Mouse (Mus musculus) CH12.LX (cell line): Measurements from ENCODE around the gene March4. TPM values are rescaled to one million over a fixed set of nuclear protein-coding genes. Genes with fewer than 3 reads are reported as not detected.

ENCODE experiments used
- DNase-seq: peaks from one replicate; pipeline ENCODE4 v3.0.0-alpha.2; 2013; ENCODE audit errors: extremely low read depth
- H3K27ac ChIP-seq: 2 replicates; pipeline ENCODE4 v1.5.1; 2012; ENCODE audit warnings: low read depth, mild to moderate bottlenecking, control low read depth, moderate library complexity; ENCODE audit not compliant: insufficient read depth
- H3K27me3 ChIP-seq: replicated peaks from 2 replicates; pipeline ENCODE3; 2012; ENCODE audit warnings: inconsistent platforms
- H3K36me3 ChIP-seq, 2 experiments: replicated peaks in 1 of 2; 2 replicates each; pipeline versions ENCODE3 to v1.6.1; 2012; ENCODE audit warnings: inconsistent platforms in 1 of 2, low read length in 1 of 2, mild to moderate bottlenecking in 1 of 2, mixed read lengths in 1 of 2, moderate library complexity in 1 of 2; ENCODE audit not compliant: control insufficient read depth in 1 of 2, insufficient read depth in 1 of 2
- H3K4me1 ChIP-seq, 2 experiments: 2 replicates each; pipeline ENCODE4 v1.6.1; 2012; ENCODE audit warnings: inconsistent platforms in 1 of 2, moderate library complexity in 1 of 2; ENCODE audit not compliant: insufficient read depth in 2 of 2, control insufficient read depth in 1 of 2
- H3K4me2 ChIP-seq: 2 replicates; pipeline ENCODE4 v1.6.1; 2012; ENCODE audit warnings: low read depth, mild to moderate bottlenecking, control low read depth; ENCODE audit not compliant: poor library complexity, insufficient read depth, severe bottlenecking
- H3K4me3 ChIP-seq, 3 experiments: fragments of 150-350 bp in 1 of 3; sonication (generic) in 1 of 3; replicated peaks in 1 of 3; 2 replicates each; pipeline versions ENCODE3 to v1.5.1; 2011 to 2012; ENCODE audit warnings: low read depth in 2 of 3, low read length in 2 of 3, mild to moderate bottlenecking in 2 of 3, moderate library complexity in 2 of 3, control low read depth in 1 of 3, improper control_type of control experiment in 1 of 3, inconsistent platforms in 1 of 3, mixed read lengths in 1 of 3; ENCODE audit not compliant: poor library complexity in 1 of 3
- H3K79me2 ChIP-seq: replicated peaks from 2 replicates; pipeline ENCODE4 v1.6.1; 2012; ENCODE audit warnings: mild to moderate bottlenecking, moderate library complexity; ENCODE audit not compliant: control insufficient read depth, poor library complexity, insufficient read depth, severe bottlenecking; ENCODE audit errors: extremely low read depth
- H3K9ac ChIP-seq: 2 replicates; pipeline ENCODE4 v1.6.1; 2012; ENCODE audit warnings: low read depth, mild to moderate bottlenecking, control low read depth, moderate library complexity; ENCODE audit not compliant: insufficient read depth
- H3K9me3 ChIP-seq: replicated peaks from 2 replicates; pipeline ENCODE3; 2012; ENCODE audit warnings: low read length, inconsistent platforms, mixed read lengths
- ELF1 ChIP-seq: IDR thresholded peaks from 2 replicates; pipeline ENCODE4 v1.6.1; 2014; ENCODE audit warnings: low read depth, mild to moderate bottlenecking, inconsistent platforms, low read length, improper control_type of control experiment
- ETS1 ChIP-seq: conservative IDR thresholded peaks from 2 replicates; pipeline ENCODE4 v1.6.1; 2012; ENCODE audit warnings: low read depth, mild to moderate bottlenecking, inconsistent platforms, low read length, improper control_type of control experiment, moderate library complexity
- JUND ChIP-seq: conservative IDR thresholded peaks from 2 replicates; pipeline ENCODE4 v1.6.1; 2011; ENCODE audit warnings: low read depth, low read length, improper control_type of control experiment
- MAX ChIP-seq: IDR thresholded peaks from 2 replicates; pipeline ENCODE4 v1.6.1; 2011; ENCODE audit warnings: low read length, improper control_type of control experiment
- MEF2A ChIP-seq: IDR thresholded peaks from 2 replicates; pipeline ENCODE4 v1.6.1; 2014; ENCODE audit warnings: low read depth, mild to moderate bottlenecking, inconsistent platforms, low read length, improper control_type of control experiment, borderline replicate concordance
- MYC ChIP-seq: IDR thresholded peaks from 2 replicates; pipeline ENCODE4 v1.6.1; 2011; ENCODE audit warnings: low read depth, mild to moderate bottlenecking, improper control_type of control experiment, low read length
- NRF1 ChIP-seq: IDR thresholded peaks from 2 replicates; pipeline ENCODE4 v1.6.1; 2014; ENCODE audit warnings: low read depth, mild to moderate bottlenecking, inconsistent platforms, low read length, improper control_type of control experiment, moderate library complexity
- POLR2A ChIP-seq: IDR thresholded peaks from 2 replicates; pipeline ENCODE4 v1.6.1; 2011; ENCODE audit warnings: low read depth, mild to moderate bottlenecking, improper control_type of control experiment, low read length
- POLR2AphosphoS2 ChIP-seq: IDR thresholded peaks from 2 replicates; pipeline ENCODE4 v1.6.1; 2011; ENCODE audit warnings: low read depth, low read length, improper control_type of control experiment
- RCOR1 ChIP-seq: conservative IDR thresholded peaks from 2 replicates; pipeline ENCODE4 v1.6.1; 2012; ENCODE audit warnings: low read depth, mild to moderate bottlenecking, inconsistent platforms, low read length, improper control_type of control experiment
- TBP ChIP-seq: conservative IDR thresholded peaks from 2 replicates; pipeline ENCODE4 v1.6.1; 2011; ENCODE audit warnings: low read depth, low read length, improper control_type of control experiment
- USF1 ChIP-seq: IDR thresholded peaks from 2 replicates; pipeline ENCODE4 v1.6.1; 2014; ENCODE audit warnings: low read depth, mild to moderate bottlenecking, inconsistent platforms, low read length, improper control_type of control experiment
- USF2 ChIP-seq: conservative IDR thresholded peaks from 2 replicates; pipeline ENCODE4 v1.6.1; 2011; ENCODE audit warnings: low read depth, low read length, improper control_type of control experiment
- ZKSCAN1 ChIP-seq: IDR thresholded peaks from 2 replicates; pipeline ENCODE4 v1.6.1; 2012; ENCODE audit warnings: low read depth, inconsistent platforms, low read length, improper control_type of control experiment, borderline replicate concordance
- dilution Hi-C: fragments of 300-500 bp; cut with MboI; formaldehyde crosslinking; loops from 2 replicates; pipeline ENCODE4 v1.14.3; 2020; ENCODE audit warnings: low sequenced_read_pairs; ENCODE audit not compliant: extremely low pct_unique_long_range_greater_than_20kb, extremely low pct_ligation_motif_present
- in situ Hi-C: fragments of 300-500 bp; cut with MboI; formaldehyde crosslinking; loops from 3 replicates; pipeline ENCODE4 v1.14.3; 2019; ENCODE audit warnings: low sequenced_read_pairs, low pct_ligation_motif_present, low pct_unique_long_range_greater_than_20kb, mixed read lengths
- polyA plus RNA-seq: library from polyadenylated mRNA; unstranded; fragments of >175 nt; gene quantifications from 2 replicates; pipeline ENCODE4 v1.2.1, GENCODE M21; 2012; ENCODE audit warnings: low read depth; ENCODE audit not compliant: insufficient read length
- total RNA-seq, 2 experiments: library from RNA; depleted of rRNA; stranded (reverse); fragments of 300-350 nt in 1 of 2; fragments of >200 nt in 1 of 2; gene quantifications; 2 replicates each; pipeline ENCODE4 v1.2.3; 2012 to 2014

Gene March4
- total and polyA plus RNA-seq, 3 experiments, result 0.04 TPM; not detected in 2

DNA sequence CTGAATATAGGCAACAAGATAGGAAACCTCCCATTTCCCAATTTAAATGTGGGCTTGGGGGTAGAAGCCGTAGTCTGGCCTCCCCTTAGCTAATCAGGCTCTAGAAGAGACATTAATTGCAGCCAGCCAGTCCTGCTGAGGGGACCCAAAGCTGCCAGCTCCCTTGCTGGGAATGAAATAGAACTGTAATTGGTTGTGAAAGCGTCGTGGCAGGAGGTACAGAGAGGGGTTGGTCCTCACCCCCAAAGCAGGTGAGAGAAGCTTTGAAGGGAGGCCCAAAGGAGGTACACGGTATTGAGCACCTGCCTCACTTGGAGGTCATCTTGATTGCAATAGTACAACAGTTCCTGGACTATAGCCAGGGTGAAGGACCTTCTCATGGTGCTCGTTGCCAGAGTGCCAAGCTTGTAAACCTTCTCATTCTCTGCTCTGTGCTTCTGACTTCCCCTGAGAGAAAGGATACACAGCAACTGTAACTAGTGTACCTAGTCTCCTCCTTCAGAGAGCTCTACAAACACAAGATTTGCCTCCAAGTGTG lies 68.2 kb downstream of the March4 start:
- Histone ChIP-seq H3K4me3 (no peak overlapping the region), H3K36me3 (no peaks in the 10 kb centered on the region)
- dilution Hi-C loops, result no loop called here

DNA sequence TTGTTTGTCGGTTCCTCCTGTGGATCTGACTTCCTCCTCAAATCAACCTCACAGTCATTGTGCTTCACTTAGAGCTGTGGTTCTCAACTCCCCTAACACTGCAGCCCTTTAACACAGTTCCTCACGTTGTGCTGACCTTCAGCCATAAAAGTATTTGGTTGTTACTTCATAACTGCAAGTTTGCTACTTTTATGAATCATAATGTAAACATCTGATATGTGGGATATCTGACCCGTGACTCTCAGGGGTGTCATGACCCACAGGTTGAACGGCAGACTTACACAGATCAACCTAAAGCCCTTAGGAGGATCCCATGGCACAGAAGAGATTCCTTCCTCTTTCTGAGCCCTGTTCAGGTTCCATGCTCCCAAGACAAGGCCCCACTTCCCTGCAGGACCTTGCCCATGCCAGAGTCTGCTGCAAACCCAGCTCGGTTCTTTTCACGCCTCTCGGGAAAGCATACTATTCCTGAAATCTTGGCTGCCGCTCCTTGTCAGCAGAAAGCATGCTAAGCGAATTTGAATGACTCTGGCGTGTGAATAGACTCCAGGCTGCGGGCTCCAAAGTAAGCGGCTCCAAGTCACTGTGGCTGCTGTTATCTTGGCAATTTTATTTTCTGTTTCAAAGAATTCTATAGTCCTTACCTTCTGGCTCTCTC lies 71.7 kb downstream of the March4 start:
- Histone ChIP-seq H3K36me3 (no peaks in the 10 kb centered on the region), H3K79me2 (no peaks in the 10 kb centered on the region), H3K4me2 (no peak overlapping the region), H3K4me1 (peaks cover 5 to 12% of the 10 kb centered on the region in 2 experiments; a peak in 3 of 4 replicates), H3K4me3 (no peak overlapping the region), H3K9me3 (no peaks in the 10 kb centered on the region), H3K27me3 (no peaks in the 10 kb centered on the region), H3K9ac (no peak overlapping the region), H3K27ac (no peak overlapping the region)
- DNase-seq, result no peak
- dilution Hi-C loops, result no loop called here
- in situ Hi-C loops, result no loop called here
- TF ChIP-seq ELF1 (no peak), MYC (no peak), JUND (no peak), NRF1 (no peak), MAX (no peak), POLR2A (no peak), ZKSCAN1 (no peak), MEF2A (no peak), ETS1 (no peak), RCOR1 (no peak), TBP (no peak), USF1 (no peak), POLR2AphosphoS2 (no peak), USF2 (no peak)

More for the DNA sequence above, 68.2 kb downstream of the March4 start:
- in situ Hi-C loops, result no loop called here
- no peaks in the 10 kb centered on the region for H3K27me3 ChIP-seq
- no peak for TF ChIP-seq POLR2AphosphoS2
- no peak for DNase-seq
- H3K9me3 ChIP-seq, result no peaks in the 10 kb centered on the region
- no peak overlapping the region for H3K27ac ChIP-seq
- H3K79me2 ChIP-seq, result no peaks in the 10 kb centered on the region
- no peak overlapping the region for H3K9ac ChIP-seq
- H3K4me2 ChIP-seq, result no peak overlapping the region
- H3K4me1 ChIP-seq, result peaks cover 0 to 5% of the 10 kb centered on the region in 2 experiments; a peak in 2 of 4 replicates
